Mouse (Mus musculus) forebrain, embryonic 16.5 days (tissue): ENCODE measurements around the gene BC028528. TPM values are rescaled to one million over a fixed set of nuclear protein-coding genes. Genes with fewer than 3 reads are reported as not detected.

ENCODE experiments used
- ATAC-seq: fragments of 200-750 bp; cut with Nextera tagmentation; 2 replicates; pipeline ENCODE4 v1.8.0; 2017; ENCODE audit warnings: mild to moderate bottlenecking, moderate library complexity
- H3K27ac ChIP-seq: fragments of 300-500 bp; sonication (generic); 2 replicates; pipeline ENCODE4 v1.5.1; 2014; ENCODE audit warnings: low read length, control low read depth
- H3K27me3 ChIP-seq: fragments of 300-500 bp; sonication (generic); replicated peaks from 2 replicates; pipeline ENCODE4 v1.6.1; 2014; ENCODE audit warnings: low read length; ENCODE audit not compliant: control insufficient read depth, insufficient read depth
- H3K36me3 ChIP-seq: fragments of 300-500 bp; sonication (generic); 2 replicates; pipeline ENCODE4 v1.6.1; 2014; ENCODE audit not compliant: control insufficient read depth, insufficient read depth
- H3K4me1 ChIP-seq: fragments of 300-500 bp; sonication (generic); replicated peaks from 2 replicates; pipeline ENCODE4 v1.6.1; 2014; ENCODE audit warnings: low read length; ENCODE audit not compliant: control insufficient read depth, insufficient read depth
- H3K4me2 ChIP-seq: fragments of 300-500 bp; sonication (generic); 2 replicates; pipeline ENCODE4 v1.6.1; 2014; ENCODE audit warnings: mild to moderate bottlenecking, low read length, control low read depth
- H3K4me3 ChIP-seq: fragments of 300-500 bp; sonication (generic); replicated peaks from 2 replicates; pipeline ENCODE4 v1.5.1; 2014; ENCODE audit warnings: mild to moderate bottlenecking, low read length, control low read depth
- H3K9ac ChIP-seq: fragments of 300-500 bp; sonication (generic); replicated peaks from 2 replicates; pipeline ENCODE4 v1.6.1; 2014; ENCODE audit warnings: low read depth, low read length, control low read depth
- H3K9me3 ChIP-seq: fragments of 300-500 bp; sonication (generic); 2 replicates; pipeline ENCODE4 v1.6.1; 2016; ENCODE audit warnings: low read length; ENCODE audit not compliant: control insufficient read depth
- WGBS: fragments of 180-500 bp; shearing (Covaris S2); extraction: QIAGEN DNeasy Blood & Tissue Kit; methylation state at CpG from one replicate; pipeline ENCODE4 v1.1.7; 2014; 5-methylcytosine and 5-hydroxymethylcytosine counted together
- polyA plus RNA-seq: library from polyadenylated mRNA; unstranded; fragments of >200 nt; fragmentation: Nextera tagmentation; extraction: Ambion mirVana; gene quantifications from 2 replicates; pipeline ENCODE4 v1.2.1, GENCODE M21; 2015

The BC028528 gene
- polyA plus RNA-seq, 1 experiment from 2014 or later: 13.8 TPM

DNA sequence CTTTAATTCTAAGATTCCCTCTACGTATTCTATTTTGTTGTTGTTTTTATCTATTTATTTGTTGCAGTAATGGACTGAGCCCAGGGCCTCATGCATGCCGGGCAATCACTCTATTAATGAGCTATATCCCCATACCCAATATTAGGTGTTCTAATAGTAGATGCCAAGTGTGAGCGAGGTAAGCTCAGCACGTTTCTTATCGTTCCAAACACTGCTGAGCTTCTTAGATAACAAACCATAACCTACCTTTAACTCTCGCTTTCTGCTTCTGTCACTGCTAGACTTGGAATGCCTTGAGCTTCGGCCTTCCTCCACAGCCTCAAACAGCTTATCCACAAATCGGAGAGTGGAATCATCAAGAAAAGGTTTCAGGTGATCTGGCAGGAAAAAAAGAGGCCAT lies 40.5 kb downstream of the BC028528 start:
- Histone ChIP-seq H3K4me1 (peaks cover 6% of the 10 kb centered on the region), H3K9ac (no peak overlapping the region), H3K27ac (no peak overlapping the region), H3K9me3 (no peaks in the 10 kb centered on the region), H3K27me3 (no peaks in the 10 kb centered on the region), H3K36me3 (peaks cover 45% of the 10 kb centered on the region), H3K4me3 (no peak overlapping the region), H3K4me2 (no peak overlapping the region)
- WGBS: 99% methylated on average over 8 of the region's 8 CpGs
- ATAC-seq: no peak

DNA sequence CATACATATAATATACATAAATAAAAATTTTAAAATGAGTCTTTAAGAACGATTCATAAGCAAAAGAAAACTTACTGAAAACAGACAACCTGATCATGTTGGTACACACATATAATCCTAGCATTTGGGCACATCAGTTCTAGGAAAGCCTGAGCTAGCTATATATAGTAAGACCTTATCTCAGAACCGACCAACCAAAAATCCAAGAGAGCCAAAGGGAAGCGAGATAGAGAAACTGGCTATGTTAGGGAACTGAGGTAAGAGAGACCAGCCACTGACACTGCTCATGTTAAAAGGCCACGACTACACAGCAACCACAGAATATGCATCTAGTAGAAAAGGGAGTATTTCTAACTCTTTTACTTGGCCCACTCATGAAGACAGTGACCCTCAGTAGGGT lies 41.2 kb downstream of the BC028528 start:
- WGBS: 92% methylated on average over 4 of the region's 4 CpGs
- H3K4me3 ChIP-seq: no peak overlapping the region
- peaks cover 2% of the 10 kb centered on the region for H3K4me1 ChIP-seq
- peaks cover 51% of the 10 kb centered on the region for H3K36me3 ChIP-seq
- no peak overlapping the region for H3K27ac ChIP-seq
- ATAC-seq: no peak
- H3K4me2 ChIP-seq: no peak overlapping the region
- H3K9me3 ChIP-seq: no peaks in the 10 kb centered on the region
- no peaks in the 10 kb centered on the region for H3K27me3 ChIP-seq
- H3K9ac ChIP-seq: no peak overlapping the region

DNA sequence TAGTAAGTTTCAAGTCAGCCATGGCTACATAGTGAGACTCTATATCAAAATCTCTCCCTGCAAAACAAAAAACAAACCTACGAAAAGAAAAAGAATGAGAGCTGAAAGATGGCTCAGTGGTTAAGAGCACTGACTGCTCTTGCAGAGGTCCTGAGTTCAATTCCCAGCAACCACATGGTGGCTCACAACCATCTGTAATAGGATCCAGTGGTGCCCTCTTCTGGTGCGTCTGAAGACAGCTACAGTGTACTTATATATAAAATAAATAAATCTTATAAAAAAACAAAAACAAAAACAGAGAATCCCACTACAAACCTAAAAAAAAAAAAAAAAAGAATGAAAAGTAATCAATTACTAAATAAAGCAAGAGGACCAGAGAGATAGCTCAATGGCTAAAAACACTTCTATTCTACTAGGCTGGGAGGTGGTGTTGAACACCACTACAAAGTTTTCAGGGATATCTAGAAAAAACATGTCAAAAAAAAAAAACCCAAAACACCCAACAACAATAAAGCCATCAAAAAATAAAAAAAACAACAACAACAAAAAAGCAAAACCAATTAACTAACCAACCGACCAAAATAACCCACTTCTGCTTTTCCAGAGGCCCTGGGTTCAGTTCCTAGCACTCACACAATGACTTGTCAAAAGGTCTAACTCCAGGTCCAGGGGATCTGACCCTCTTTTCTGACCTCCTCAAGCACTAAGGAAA lies 49.1 kb downstream of the BC028528 start:
- no peak overlapping the region for H3K27ac ChIP-seq
- H3K4me1 ChIP-seq: no peaks in the 10 kb centered on the region
- no peaks in the 10 kb centered on the region for H3K27me3 ChIP-seq
- no peak overlapping the region for H3K9ac ChIP-seq
- no peaks in the 10 kb centered on the region for H3K9me3 ChIP-seq
- no peak overlapping the region for H3K4me3 ChIP-seq
- H3K4me2 ChIP-seq: no peak overlapping the region
- 91% methylated on average over 3 of the region's 3 CpGs for WGBS
- peaks cover 52% of the 10 kb centered on the region for H3K36me3 ChIP-seq
- no peak for ATAC-seq

DNA sequence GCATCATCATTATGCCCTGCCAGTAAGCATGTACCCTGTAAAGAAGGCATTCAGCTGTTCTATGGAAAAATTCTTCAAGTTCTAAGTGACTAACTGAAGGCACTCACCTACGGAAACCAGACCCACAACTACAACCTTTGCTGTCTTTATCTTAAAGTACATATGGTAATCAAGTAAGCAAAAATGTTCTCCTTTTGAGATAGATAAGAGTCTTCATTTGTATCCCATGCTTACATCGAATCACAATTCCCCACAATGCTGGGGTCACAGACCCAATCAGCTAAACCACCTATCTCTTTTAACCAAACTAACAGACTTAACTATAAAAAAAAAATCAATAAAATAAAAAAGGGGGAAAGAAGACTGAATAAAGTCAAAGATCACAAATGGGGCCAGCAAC lies 52.6 kb downstream of the BC028528 start:
- Histone ChIP-seq H3K9me3 (no peaks in the 10 kb centered on the region), H3K4me2 (no peak overlapping the region), H3K27ac (no peak overlapping the region), H3K4me3 (no peak overlapping the region), H3K9ac (no peak overlapping the region), H3K4me1 (no peaks in the 10 kb centered on the region), H3K36me3 (peaks cover 38% of the 10 kb centered on the region), H3K27me3 (no peaks in the 10 kb centered on the region)
- no peak for ATAC-seq
- 94% methylated on average over 2 of the region's 2 CpGs for WGBS

Other genes with a start within 250 kb of the BC028528 start
- gene Mcl1, start 233.2 kb downstream of the BC028528 start, polyA plus RNA-seq: 43.4 and 48.3 TPM in 2 replicates
- 0.48 and 1.2 TPM in 2 replicates for gene Adamtsl4, start 204.1 kb downstream of the BC028528 start, polyA plus RNA-seq
- 7.9 and 11.0 TPM in 2 replicates for gene Ecm1, start 152.4 kb downstream of the BC028528 start, polyA plus RNA-seq
- gene Tars2, start 131.8 kb downstream of the BC028528 start, polyA plus RNA-seq: 49.5 and 53.0 TPM in 2 replicates
- 23.5 and 29.0 TPM in 2 replicates for gene Rprd2, start 73.1 kb downstream of the BC028528 start, polyA plus RNA-seq
- gene Prpf3, start 36.1 kb downstream of the BC028528 start, polyA plus RNA-seq: 47.2 and 49.1 TPM in 2 replicates
- 243 and 277 TPM in 2 replicates for gene Mrps21, start 20.5 kb downstream of the BC028528 start, polyA plus RNA-seq
- 4.1 and 5.7 TPM in 2 replicates for gene Ciart, start 9.8 kb downstream of the BC028528 start, polyA plus RNA-seq
- gene Aph1a, start 2.0 kb upstream of the BC028528 start, polyA plus RNA-seq: 35.6 and 35.9 TPM in 2 replicates
- gene Car14, start 12.7 kb upstream of the BC028528 start, polyA plus RNA-seq: 9.4 and 10.2 TPM in 2 replicates
- 185 and 205 TPM in 2 replicates for gene Anp32e, start 37.2 kb upstream of the BC028528 start, polyA plus RNA-seq
- 71.4 and 74.9 TPM in 2 replicates for gene Plekho1, start 104.0 kb upstream of the BC028528 start, polyA plus RNA-seq
- 55.3 and 57.4 TPM in 2 replicates for gene Vps45, start 166.5 kb upstream of the BC028528 start, polyA plus RNA-seq
- gene Otud7b, start 212.5 kb upstream of the BC028528 start, polyA plus RNA-seq: 8.8 and 9.3 TPM in 2 replicates